Mouse (Mus musculus): ENCODE data around the gene 4930568D16Rik. TPM values are rescaled to one million over a fixed set of nuclear protein-coding genes. Genes with fewer than 3 reads are reported as not detected.

The 4930568D16Rik gene
- polyA plus RNA-seq, 3 experiments from 2014 or later = not detected

Other genes with a start within 250 kb of the 4930568D16Rik start
- 100 to 1,000 TPM; 103 to 133 (median 130) TPM for gene Rab14, start 166.6 kb downstream of the 4930568D16Rik start, polyA plus RNA-seq (2017; shearing (Covaris generic))
- 10 to 100 TPM; 16.2 to 28.8 (median 25.4) TPM for gene Gsn, start 111.3 kb downstream of the 4930568D16Rik start, polyA plus RNA-seq (2017; shearing (Covaris generic))
- 1 to 10 TPM; 1.7 to 4.9 (median 1.8) TPM for gene Stom, start 30.8 kb downstream of the 4930568D16Rik start, polyA plus RNA-seq (2017; shearing (Covaris generic))
- not detected for gene 4930402F06Rik, start 29.4 kb upstream of the 4930568D16Rik start, polyA plus RNA-seq (2017; shearing (Covaris generic))
- gene Ggta1, start 95.5 kb upstream of the 4930568D16Rik start, polyA plus RNA-seq (2017; shearing (Covaris generic)) = 10 to 100 TPM; 17.5 to 19.2 (median 18.0) TPM
- under 1 TPM; 0.46 to 0.69 (median 0.54) TPM for gene Dab2ip, start 190.5 kb upstream of the 4930568D16Rik start, polyA plus RNA-seq (2017; shearing (Covaris generic))

Data from inflammation-experienced regulatory T-cells, adult 6 months (primary cell).